Mouse (Mus musculus) lung, adult 18-20 months (tissue): ENCODE measurements around the gene Fam76a.
"Not testable (repeated sequence)": the region's sequence is repeated elsewhere in the genome, so short reads cannot be mapped to it uniquely, and the experiment has no call there.

Source experiments
- DNase-seq, 2 experiments: peaks; one replicate each; pipeline ENCODE4 v3.0.0; 2022; ENCODE audit warnings: mixed read lengths in 2 of 2

The Fam76a gene

DNA sequence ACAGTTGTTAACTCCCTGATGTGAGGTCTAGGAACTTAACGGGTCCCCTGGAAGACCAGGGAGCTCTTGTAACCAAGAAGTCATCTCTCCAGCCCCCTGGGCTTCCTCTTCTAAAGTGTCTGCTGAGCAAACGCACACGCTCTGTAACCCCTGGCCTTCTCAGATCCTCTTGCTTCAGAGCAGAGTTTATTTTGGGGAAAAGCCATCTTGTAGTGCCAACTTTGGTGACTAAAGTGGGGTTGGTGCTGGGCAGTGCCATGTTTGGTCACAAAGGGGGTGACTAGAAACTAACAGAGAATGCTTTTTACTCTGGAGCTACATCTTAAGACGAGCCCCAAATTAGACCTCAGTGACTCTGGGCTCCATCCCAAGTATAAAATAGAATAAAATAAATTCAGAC is 22.4 kb upstream of the Fam76a start:
- no peak for DNase-seq

DNA sequence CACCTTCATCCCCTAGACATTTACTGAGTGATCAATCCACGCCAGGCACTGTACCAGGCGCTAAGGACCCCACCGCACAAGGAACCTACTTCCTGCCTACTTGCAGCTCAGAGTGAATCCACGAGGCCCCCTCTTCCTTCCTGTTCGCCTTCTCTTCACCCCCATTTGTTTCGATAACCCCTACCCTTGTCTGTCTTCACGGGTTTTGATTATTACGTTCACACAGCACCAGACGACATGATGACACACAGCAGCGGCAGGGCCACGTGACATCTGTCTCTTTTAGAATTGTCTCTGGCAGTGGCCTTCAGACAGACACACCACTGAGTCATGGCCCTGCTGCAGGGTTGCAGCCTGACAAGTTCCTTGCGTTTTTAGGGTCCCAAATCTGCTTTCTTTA is 21.7 kb upstream of the Fam76a start:
- no peak for DNase-seq

GRCm38 (mm10) chr4:132943088-132943487 is 20.7 kb upstream of the Fam76a start:
- no peak for DNase-seq

- DNase-seq: no peak
These were observed 18.8 kb upstream of the Fam76a start for GRCm38 (mm10) chr4:132941012-132941729.

DNA sequence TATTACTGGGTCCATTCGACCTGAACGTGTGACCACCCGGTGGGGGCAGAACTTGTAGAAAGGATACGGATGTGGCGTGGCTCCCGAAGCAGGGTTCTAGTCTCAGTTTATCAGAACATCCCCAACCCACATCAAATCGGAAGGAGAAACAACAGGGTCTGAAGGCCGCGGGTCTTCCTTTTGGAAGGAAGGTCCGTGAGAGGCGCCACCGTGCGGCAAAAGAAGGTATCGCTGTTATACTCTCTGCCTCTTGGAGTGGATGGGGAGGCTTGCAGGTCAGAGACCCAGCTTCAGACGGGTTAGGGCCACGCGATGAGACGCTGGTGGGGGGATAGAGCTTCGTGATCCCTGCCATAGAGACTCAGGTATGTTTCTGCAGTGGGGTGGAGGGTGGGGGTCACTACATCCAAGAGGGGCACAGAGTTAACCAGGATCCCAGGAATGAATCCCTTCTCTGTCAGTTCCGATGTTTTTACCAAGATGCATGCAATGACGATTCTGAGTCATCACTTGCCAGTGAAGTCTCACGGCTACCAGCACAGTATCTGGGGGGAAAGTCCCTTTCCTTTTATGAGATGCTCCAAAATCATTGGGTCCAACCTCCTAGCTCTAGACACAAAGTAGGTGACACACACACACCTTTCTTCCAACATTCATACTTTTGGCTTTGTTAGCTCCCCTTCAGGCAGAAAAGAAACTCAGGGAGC is 17.2 kb upstream of the Fam76a start:
- peak; percentile 35 to 60 for DNase-seq

DNA sequence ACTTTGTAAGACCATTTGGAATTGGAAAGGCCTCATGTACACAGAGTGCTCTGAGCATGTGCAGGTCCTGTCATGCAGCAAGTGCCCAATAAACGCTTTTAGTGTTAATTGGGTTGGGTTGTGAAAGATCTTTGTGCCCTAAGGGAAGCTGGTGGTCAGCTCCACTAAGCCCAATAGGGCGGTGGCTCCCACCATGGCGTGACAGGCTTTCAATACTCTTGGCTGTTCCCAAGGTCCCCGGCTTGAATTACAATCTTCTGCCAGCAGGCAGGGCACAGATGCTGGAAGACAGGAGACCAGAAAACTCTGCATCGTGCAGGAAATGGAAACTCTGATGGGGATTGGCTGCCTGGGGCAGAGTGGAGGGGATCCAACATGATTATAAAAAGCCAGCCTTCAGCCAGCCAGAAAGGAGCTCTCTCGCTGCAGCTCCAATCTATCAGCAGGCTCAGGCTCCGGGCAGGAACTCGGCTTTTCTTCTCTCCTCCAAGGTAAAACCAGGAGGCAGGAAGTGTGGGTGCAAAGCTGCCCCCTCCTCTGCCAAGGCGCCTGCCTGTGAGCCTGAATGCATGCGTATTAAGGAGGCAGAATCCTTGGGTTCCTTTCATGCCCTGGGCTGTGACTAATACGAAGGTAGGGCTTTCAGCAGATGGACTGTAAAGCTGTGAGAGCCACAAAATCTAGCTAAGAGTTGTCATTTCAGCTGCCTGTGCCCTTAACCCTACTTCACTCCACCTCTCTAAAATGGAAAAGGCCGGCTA is 16.0 kb upstream of the Fam76a start:
- DNase-seq: no peak

DNA sequence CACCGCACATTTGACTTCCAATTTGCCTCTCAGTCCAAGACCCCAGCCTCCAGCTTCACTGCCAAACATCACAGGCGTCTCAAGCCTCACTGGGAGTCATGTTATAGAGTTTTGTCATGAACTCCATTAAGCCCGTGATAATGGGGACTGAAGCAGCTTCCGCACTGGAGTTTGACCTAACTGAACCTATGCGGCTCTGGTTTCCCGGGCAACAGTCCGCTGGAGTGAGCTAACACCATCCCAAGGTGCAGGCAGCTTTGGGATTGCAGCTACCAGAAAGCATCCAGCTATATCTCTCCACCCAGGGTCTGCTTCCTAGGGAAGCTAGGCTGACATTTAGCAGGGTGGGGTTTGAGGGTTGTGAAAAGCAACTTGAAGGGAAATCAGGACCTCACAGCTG is 12.3 kb upstream of the Fam76a start:
- no peak for DNase-seq

DNA sequence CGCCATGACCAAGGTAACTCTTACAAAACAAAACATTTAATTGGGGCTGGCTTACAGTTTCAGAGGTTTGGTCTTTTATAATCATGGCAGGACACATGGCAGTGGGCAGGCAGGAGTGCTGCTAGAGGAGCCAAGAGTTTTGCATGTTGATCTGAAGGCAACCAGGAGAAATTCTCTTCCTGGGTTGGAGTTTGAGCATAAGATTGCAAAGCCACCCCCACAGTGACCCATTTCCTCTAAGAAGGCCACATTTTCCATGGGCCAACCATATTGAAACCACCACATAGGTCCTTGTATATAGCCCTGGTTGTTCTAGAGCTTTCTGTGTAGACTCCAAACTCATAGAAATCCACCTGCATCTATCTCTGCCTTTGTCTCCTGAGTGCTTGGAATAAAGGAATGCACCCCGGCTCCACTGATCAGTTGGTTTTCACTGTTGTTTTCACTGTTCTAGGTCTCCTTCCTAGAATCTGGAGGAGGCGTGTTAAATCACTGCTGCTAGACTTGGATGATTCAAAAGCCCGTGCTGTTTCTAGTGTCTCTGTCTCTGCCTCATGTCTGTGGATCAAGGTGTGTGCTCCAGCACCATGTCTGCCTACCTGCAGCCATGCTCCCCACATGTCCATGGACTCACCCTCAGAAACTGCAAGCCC is 10.5 kb upstream of the Fam76a start:
- no peak for DNase-seq

- DNase-seq: peak in 1 of 2 experiments; percentile 50
These were observed 8.4 kb upstream of the Fam76a start for GRCm38 (mm10) chr4:132930784-132931183.

DNA sequence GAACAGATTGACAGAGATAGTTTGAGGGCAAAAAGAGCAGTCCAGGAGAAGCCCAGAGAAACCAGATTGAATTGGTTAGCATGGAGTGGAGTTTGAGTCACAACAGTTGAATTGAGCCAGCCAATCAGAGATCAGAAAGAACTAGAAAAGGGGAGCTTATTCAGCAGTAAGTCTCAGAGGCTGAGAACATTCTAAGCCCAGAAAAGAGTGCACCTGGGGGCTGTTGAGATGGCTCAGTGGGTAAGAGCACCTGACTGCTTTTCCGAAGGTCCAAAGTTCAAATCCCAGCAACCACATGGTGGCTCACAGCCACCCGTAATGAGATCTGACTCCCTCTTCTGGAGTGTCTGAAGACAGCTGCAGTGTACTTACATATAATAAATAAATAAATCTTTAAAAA is 4.2 kb upstream of the Fam76a start:
- DNase-seq: not testable (repeated sequence)

GRCm38 (mm10) chr4:132922061-132922530 is 262 bp downstream of the Fam76a start:
- DNase-seq: peak; percentile 50 to 60

DNA sequence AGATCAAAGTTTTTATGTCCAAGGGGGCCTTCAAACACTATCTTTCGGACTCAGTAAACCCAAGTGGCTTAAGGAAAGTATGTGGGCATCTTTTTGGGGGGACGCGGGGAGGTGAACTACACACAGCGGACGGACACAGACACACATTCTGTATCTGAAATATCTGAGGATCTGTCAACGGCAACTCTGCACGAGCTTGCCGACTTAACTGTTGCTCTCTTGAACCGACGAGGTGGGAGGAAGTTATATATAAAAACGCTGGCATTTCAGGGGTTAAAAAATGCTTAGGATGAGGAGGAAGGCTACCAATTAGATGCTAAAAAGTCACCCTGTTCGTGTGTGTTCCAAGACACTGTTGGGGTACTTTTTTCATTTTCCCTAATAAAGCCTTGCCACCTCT is 870 bp downstream of the Fam76a start:
- DNase-seq: no peak

DNA sequence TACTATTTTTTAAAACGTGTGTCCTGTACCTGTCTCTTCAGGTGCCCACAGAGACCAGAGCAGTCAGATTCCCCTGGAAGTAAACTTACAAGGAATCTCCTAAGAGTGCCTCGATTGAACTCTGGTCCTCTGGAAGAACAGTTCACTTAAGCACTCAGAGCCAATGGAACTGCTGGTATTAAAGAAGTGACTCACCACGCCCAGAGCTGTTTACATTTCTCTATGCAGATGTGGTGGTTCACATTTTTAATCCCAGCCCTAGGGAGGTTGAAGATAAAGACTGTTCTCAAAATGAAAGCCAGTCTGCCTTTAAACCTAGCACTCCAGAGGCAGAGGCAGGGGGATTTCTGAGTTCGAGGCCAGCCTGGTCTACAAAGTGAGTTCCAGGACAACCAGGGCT is 2.2 kb downstream of the Fam76a start:
- no peak for DNase-seq

- DNase-seq: not testable (repeated sequence)
These were observed 3.9 kb downstream of the Fam76a start for GRCm38 (mm10) chr4:132918493-132918892.

GRCm38 (mm10) chr4:132912156-132912555 is 10.2 kb downstream of the Fam76a start:
- DNase-seq: no peak

DNA sequence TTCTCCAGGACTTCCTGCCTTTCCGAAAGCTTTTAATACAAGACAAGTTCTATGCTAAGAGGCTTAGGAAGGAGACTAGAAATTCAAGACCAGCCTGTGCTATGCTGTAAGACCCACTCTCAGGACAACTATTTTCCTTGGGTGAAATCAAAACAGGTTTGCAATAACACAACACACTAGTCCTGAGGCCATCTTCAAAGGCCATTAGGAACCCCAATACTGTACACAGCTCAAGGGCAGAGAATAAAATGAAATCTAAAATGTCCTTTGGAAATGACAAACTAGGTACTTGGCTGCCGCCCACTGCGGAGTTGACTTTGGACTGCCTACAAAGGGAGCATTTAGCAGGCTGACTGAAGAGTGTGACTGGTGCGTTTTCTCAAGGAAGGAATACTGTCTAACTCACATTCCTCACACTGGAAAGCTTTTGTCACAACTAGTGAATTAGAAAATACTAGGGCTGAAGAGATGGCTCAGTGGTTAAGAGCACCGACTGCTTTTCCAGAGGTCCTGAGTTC is 16.5 kb downstream of the Fam76a start:
- DNase-seq: no peak

DNA sequence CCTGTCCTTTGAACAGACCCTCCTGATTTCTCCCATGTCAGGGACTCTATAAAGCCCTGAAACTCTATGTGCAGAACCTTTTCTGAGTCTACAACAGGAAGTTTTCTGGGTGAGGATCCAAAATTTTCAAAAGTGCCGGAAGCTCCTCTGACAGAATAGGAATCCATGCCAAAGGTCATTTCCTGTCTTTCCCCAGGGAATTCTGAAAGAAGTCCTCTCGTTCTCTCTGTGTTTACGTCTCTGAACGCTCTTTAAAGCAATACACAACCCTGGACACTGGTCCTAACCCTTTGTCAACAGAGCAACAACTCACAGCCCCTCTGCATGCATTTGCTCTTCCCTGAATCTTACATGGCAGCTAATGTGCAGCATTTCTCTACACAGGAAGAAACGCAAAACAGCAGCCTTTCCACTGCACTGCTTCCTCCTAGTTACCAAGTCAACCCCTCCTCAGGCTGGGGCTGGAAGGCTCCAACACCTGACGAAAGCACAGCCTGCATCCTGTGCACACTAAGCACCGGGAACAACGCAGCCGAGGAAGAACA is 17.5 kb downstream of the Fam76a start:
- peak; percentile 8 to 44 for DNase-seq

GRCm38 (mm10) chr4:132904071-132904470 is 18.3 kb downstream of the Fam76a start:
- no peak for DNase-seq

GRCm38 (mm10) chr4:132898197-132898596 is 24.2 kb downstream of the Fam76a start:
- DNase-seq: no peak

DNA sequence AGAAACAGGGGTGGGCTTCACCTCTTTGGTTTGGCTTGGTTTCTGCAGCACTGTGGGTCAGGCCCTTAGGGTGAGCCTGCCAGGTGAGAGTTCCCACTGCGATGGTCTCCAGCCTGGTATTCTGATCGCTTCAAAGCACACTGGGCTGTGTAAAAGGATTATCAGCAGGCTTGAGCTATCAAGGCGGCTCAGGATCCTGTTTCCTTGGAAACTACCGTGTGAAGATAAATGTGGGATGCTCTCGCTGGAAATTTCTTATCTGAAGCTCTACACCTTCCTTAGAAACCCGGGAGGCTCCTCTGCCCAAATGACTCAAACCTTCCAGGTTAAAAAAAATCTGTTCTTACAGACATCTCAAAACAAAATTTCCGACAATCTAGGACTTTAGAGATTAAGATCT is 28.0 kb downstream of the Fam76a start:
- DNase-seq: no peak

GRCm38 (mm10) chr4:132884844-132885374 is 37.4 kb downstream of the Fam76a start:
- peak in 1 of 2 experiments; percentile 41 for DNase-seq
